Mouse (Mus musculus) hindbrain, postnatal 0 days (tissue): Measurements from ENCODE around the gene Zfp148. TPM values are rescaled to one million over a fixed set of nuclear protein-coding genes. Genes with fewer than 3 reads are reported as not detected.

Source experiments
- ATAC-seq: fragments of 200-750 bp; cut with Nextera tagmentation; 2 replicates; pipeline ENCODE4 v1.8.0; 2017; ENCODE audit warnings: mild to moderate bottlenecking, moderate TSS enrichment, moderate library complexity
- DNase-seq: peaks from one replicate; pipeline ENCODE4 v3.0.0-alpha.2; 2015; ENCODE audit warnings: low spot score
- H3K27ac ChIP-seq: fragments of 300-500 bp; sonication (generic); 2 replicates; pipeline ENCODE4 v1.5.1; 2014; ENCODE audit warnings: mild to moderate bottlenecking
- H3K27me3 ChIP-seq: fragments of 300-500 bp; sonication (generic); 2 replicates; pipeline ENCODE4 v1.6.1; 2014; ENCODE audit warnings: low read length, mixed read lengths; ENCODE audit not compliant: insufficient read depth
- H3K36me3 ChIP-seq: fragments of 300-500 bp; sonication (generic); 2 replicates; pipeline ENCODE4 v1.6.1; 2014; ENCODE audit warnings: low read length, mixed read lengths; ENCODE audit not compliant: insufficient read depth
- H3K4me1 ChIP-seq: fragments of 300-500 bp; sonication (generic); 2 replicates; pipeline ENCODE4 v1.6.1; 2014; ENCODE audit warnings: antibody characterized with exemption, low read length, mixed read lengths; ENCODE audit not compliant: insufficient read depth
- H3K4me2 ChIP-seq: fragments of 300-500 bp; sonication (generic); 2 replicates; pipeline ENCODE4 v1.6.1; 2014; ENCODE audit warnings: low read depth, mild to moderate bottlenecking, low read length, moderate library complexity, mixed read lengths
- H3K4me3 ChIP-seq: fragments of 300-500 bp; sonication (generic); 2 replicates; pipeline ENCODE4 v1.5.1; 2014; ENCODE audit warnings: low read length
- H3K9ac ChIP-seq: fragments of 300-500 bp; sonication (generic); replicated peaks from 2 replicates; pipeline ENCODE4 v1.6.1; 2014; ENCODE audit warnings: mild to moderate bottlenecking, low read length, moderate library complexity, mixed read lengths
- H3K9me3 ChIP-seq: fragments of 300-500 bp; sonication (generic); 2 replicates; pipeline ENCODE4 v1.6.1; 2016; ENCODE audit warnings: low read length, mixed read lengths
- CTCF ChIP-seq: IDR thresholded peaks from 2 replicates; pipeline ENCODE4 v1.5.1; 2016; ENCODE audit warnings: antibody characterized with exemption, control low read depth, low read depth
- WGBS: fragments of 180-500 bp; shearing (Covaris S2); extraction: QIAGEN DNeasy Blood & Tissue Kit; methylation state at CpG from one replicate; pipeline ENCODE4 v1.1.7; 2014; 5-methylcytosine and 5-hydroxymethylcytosine counted together
- polyA plus RNA-seq: library from polyadenylated mRNA; unstranded; fragments of >200 nt; fragmentation: Nextera tagmentation; extraction: Ambion mirVana; gene quantifications from 2 replicates; pipeline ENCODE4 v1.2.1, GENCODE M21; 2015
- total RNA-seq: library from RNA; depleted of rRNA; stranded (reverse); fragments of >200 nt; gene quantifications from 2 replicates; pipeline ENCODE4 v1.2.3, GENCODE M21; 2014

Zfp148 gene
- total and polyA plus RNA-seq, 2 experiments from 2014 or later = 33.6 to 44.4 TPM

DNA sequence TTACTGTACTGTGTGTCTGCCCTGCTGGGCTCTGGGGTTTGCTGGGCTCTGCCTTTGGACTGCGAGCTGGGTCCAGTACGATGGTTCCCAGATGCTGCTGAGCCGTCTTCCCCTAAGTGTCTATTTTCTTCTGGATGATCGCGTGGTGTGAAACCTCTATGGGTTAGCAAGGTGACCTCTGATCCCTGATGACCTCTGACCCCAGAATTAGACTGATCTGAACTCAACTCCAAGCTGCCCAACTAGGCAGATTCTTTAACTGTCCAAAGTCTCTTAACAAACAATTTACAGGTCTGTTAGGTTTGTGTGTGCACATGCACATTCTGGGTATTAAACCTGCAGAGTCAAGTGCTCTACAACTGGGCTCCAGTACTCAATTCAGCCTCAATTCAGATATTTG, 37.5 kb upstream of the Zfp148 start:
- DNase-seq (no peak), ATAC-seq (no peak)
- no peaks in the 10 kb centered on the region for H3K9me3 ChIP-seq
- H3K27me3 ChIP-seq = no peaks in the 10 kb centered on the region
- H3K4me2 ChIP-seq = no peak overlapping the region
- 69% methylated on average over 5 of the region's 5 CpGs for WGBS
- no peak overlapping the region for H3K4me3 ChIP-seq
- H3K27ac ChIP-seq = no peak overlapping the region
- no peaks in the 10 kb centered on the region; the same call in 1 of the 2 replicates for H3K4me1 ChIP-seq
- TF ChIP-seq CTCF = no peak
- no peak overlapping the region for H3K9ac ChIP-seq
- no peaks in the 10 kb centered on the region for H3K36me3 ChIP-seq

DNA sequence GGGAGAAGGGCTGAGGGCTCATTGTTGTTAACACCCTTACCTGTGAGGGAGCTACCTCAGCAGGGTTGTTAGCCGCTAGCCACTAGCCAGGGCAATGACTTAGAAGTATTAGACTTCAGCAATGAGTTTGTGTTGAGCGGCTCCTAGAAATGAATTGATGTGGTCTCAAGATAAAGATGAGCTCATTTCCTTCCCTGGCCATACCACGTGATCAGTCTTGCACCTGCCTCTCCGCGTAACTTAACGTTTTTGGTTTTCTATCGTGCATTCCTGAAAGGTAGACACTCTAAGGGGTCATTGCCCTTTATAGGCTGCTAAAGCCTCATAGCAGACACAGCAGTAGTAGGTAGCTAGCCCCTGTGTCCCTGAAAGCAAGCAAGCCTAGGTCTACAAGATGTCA, 37.0 kb upstream of the Zfp148 start:
- Histone ChIP-seq H3K9me3 (no peaks in the 10 kb centered on the region), H3K4me2 (no peak overlapping the region), H3K4me3 (no peak overlapping the region), H3K27me3 (no peaks in the 10 kb centered on the region), H3K27ac (no peak overlapping the region), H3K36me3 (no peaks in the 10 kb centered on the region), H3K9ac (no peak overlapping the region), H3K4me1 (no peaks in the 10 kb centered on the region; the same call in 1 of the 2 replicates)
- ATAC-seq (peak; percentile 32; the same call in 1 of the 2 replicates), DNase-seq (no peak)
- WGBS = 93% methylated on average over 7 of the region's 7 CpGs
- TF ChIP-seq CTCF = no peak

- ATAC-seq = peak; percentile 80
- 38% methylated on average over 9 of the region's 9 CpGs for WGBS
- DNase-seq = peak; percentile 52
- Histone ChIP-seq H3K9me3 (no peaks in the 10 kb centered on the region), H3K9ac (no peak overlapping the region), H3K27ac (peak overlapping the region; percentile 42; the same call in 1 of the 2 replicates), H3K4me1 (no peaks in the 10 kb centered on the region; the same call in 1 of the 2 replicates), H3K4me3 (no peak overlapping the region), H3K27me3 (no peaks in the 10 kb centered on the region), H3K4me2 (no peak overlapping the region), H3K36me3 (no peaks in the 10 kb centered on the region)
- TF ChIP-seq CTCF = no peak
Observed at GRCm38 (mm10) chr16:33344379-33344778, 36.3 kb upstream of the Zfp148 start.

GRCm38 (mm10) chr16:33344875-33345274, 35.8 kb upstream of the Zfp148 start:
- no peaks in the 10 kb centered on the region for H3K36me3 ChIP-seq
- no peaks in the 10 kb centered on the region for H3K27me3 ChIP-seq
- no peaks in the 10 kb centered on the region; the same call in 1 of the 2 replicates for H3K4me1 ChIP-seq
- TF ChIP-seq CTCF = no peak
- 79% methylated on average over 4 of the region's 4 CpGs for WGBS
- DNase-seq (no peak), ATAC-seq (no peak)
- no peaks in the 10 kb centered on the region for H3K9me3 ChIP-seq
- no peak overlapping the region for H3K4me3 ChIP-seq
- H3K27ac ChIP-seq = no peak overlapping the region
- H3K4me2 ChIP-seq = no peak overlapping the region
- H3K9ac ChIP-seq = no peak overlapping the region

DNA sequence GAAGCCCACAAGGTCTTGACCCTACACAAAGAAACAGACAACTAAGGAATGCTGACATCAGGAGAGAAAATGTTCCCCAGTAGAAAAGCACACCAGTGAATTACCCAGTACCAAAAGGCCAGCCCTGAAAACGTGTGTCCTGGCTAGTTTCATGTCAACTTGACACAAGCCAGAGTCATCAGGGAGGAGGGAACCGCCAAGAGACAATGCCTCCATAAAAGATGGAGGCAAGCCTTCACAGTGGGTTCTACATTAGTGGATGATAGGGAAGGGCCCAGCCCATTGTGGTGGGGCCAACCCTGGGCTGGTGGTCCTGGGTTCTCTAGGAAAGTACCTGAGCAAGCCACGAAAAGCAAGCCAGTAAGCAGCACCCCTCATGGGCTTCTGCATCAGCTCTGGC, 34.3 kb upstream of the Zfp148 start:
- no peak for ATAC-seq
- WGBS = 49% methylated on average over 3 of the region's 3 CpGs
- TF ChIP-seq CTCF = no peak

GRCm38 (mm10) chr16:33347134-33347533, 33.5 kb upstream of the Zfp148 start:
- no peaks in the 10 kb centered on the region; the same call in 1 of the 2 replicates for H3K4me1 ChIP-seq
- no peak overlapping the region for H3K4me2 ChIP-seq
- DNase-seq (no peak), ATAC-seq (no peak)
- H3K9me3 ChIP-seq = no peaks in the 10 kb centered on the region
- no peak overlapping the region for H3K4me3 ChIP-seq
- 47% methylated on average over 5 of the region's 5 CpGs for WGBS
- H3K9ac ChIP-seq = no peak overlapping the region
- no peak overlapping the region for H3K27ac ChIP-seq
- H3K27me3 ChIP-seq = no peaks in the 10 kb centered on the region
- no peak for TF ChIP-seq CTCF
- H3K36me3 ChIP-seq = no peaks in the 10 kb centered on the region

More for the DNA sequence above, 34.3 kb upstream of the Zfp148 start:
- no peaks in the 10 kb centered on the region for H3K27me3 ChIP-seq
- no peaks in the 10 kb centered on the region for H3K9me3 ChIP-seq
- no peak for DNase-seq
- H3K36me3 ChIP-seq = no peaks in the 10 kb centered on the region
- H3K4me1 ChIP-seq = no peaks in the 10 kb centered on the region; the same call in 1 of the 2 replicates
- H3K4me3 ChIP-seq = no peak overlapping the region
- H3K4me2 ChIP-seq = no peak overlapping the region
- no peak overlapping the region for H3K27ac ChIP-seq
- H3K9ac ChIP-seq = no peak overlapping the region

DNA sequence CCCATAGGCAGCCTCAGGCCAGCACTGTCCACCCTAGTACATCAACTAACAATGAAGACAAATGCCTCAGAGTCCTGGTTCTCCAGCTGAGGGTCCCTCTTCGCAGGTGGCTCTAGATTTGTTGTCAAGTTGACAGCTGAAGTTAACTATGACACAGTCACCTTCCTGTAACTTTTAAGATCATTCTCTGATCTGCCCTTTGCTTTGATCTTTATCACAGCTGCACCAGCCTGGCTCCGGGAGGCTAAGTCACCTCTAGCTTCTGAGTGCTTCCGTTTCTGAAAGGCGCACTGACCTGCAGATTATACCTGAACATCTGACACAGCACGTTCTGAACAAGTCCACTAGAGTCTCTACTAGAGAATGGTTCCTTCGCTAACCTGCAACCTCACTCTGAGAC, 22.8 kb upstream of the Zfp148 start:
- Histone ChIP-seq H3K9ac (no peak overlapping the region), H3K4me2 (no peak overlapping the region), H3K4me1 (no peaks in the 10 kb centered on the region), H3K9me3 (no peaks in the 10 kb centered on the region), H3K4me3 (no peak overlapping the region), H3K27ac (no peak overlapping the region), H3K27me3 (no peaks in the 10 kb centered on the region), H3K36me3 (no peaks in the 10 kb centered on the region)
- no peak for TF ChIP-seq CTCF
- ATAC-seq = no peak
- no peak for DNase-seq
- WGBS = 89% methylated on average over 6 of the region's 6 CpGs
